In the genomic region with DNA sequence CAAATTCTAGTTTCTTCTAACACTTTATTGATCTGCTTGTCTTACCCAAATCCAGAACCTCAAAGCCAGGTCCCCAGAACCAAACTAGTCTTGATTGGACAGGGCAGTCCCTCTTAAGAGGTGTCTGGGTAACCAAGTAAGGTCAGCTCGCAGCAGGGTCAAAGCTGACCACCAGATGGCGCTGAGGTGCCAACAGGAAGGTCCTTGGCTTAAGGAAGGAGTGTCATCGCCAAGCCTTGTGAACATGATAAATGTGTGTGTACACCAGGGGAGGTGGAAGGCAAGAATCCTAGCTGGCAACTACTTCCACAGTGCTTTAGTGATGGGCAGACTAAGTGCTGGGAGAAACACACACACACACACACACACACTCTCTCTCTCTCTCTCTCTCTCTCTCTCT, we compare ENCODE assay signal across 8 mouse cellular contexts. TPM values are rescaled to one million over a fixed set of nuclear protein-coding genes. Genes with fewer than 3 reads are reported as not detected.
DNase-seq lines count a peak whose midpoint lies in the region; ATAC-seq and TF ChIP-seq lines count a peak whose summit lies in the region.

No protein-coding gene starts in this region.

- H3K9me3 ChIP-seq in hindbrain, embryonic 11.5 days (ENCODE audit: control insufficient read depth, low read length), result no peaks in the 10 kb centered on the region
- no peaks in the 10 kb centered on the region for H3K9me3 ChIP-seq in lung, postnatal 0 days (ENCODE audit: low read length)

- peaks cover 6% of the 10 kb centered on the region for H3K27me3 ChIP-seq in hindbrain, embryonic 11.5 days (ENCODE audit: control insufficient read depth, insufficient read depth, low read length)
- no peaks in the 10 kb centered on the region for H3K27me3 ChIP-seq in lung, postnatal 0 days (replicated peaks; ENCODE audit: insufficient read depth, low read length)

- peak; percentile 38; the same call in 1 of the 2 replicates for TF ChIP-seq EP300 in lung, postnatal 0 days (IDR thresholded peaks at IDR 0.05)

- 7% methylated on average over 3 of the region's 3 CpGs for WGBS in hindbrain, embryonic 11.5 days
- 3% methylated on average over 3 of the region's 3 CpGs for WGBS in lung, postnatal 0 days

- H3K4me3 ChIP-seq in hindbrain, embryonic 11.5 days (ENCODE audit: low read depth, low read length), result no peak overlapping the region
- H3K4me3 ChIP-seq in lung, postnatal 0 days (ENCODE audit: low read depth, low read length), result no peak overlapping the region

- DNase-seq in MEL-GATA-1-ER (ENCODE audit: extremely low read depth, low read depth), result peak; percentile 77
- DNase-seq in c-Kit-positive CD71-positive TER-119-negative erythroid progenitor cells, embryonic 14.5 days (ENCODE audit: low read depth), result peak; percentile 91
- DNase-seq in frontal cortex, adult 2 months (ENCODE audit: extremely low spot score in 1 of 2, low spot score in 1 of 2), result peak; percentile 81 to 95
- peak; percentile 95 for DNase-seq in hindbrain, embryonic 11.5 days (ENCODE audit: low spot score)
- peak; percentile 90 for DNase-seq in layer of hippocampus, adult 9-11 months
- DNase-seq in lung, postnatal 0 days (ENCODE audit: low spot score), result peak; percentile 95
- DNase-seq in retina, postnatal 7 days (ENCODE audit: low read depth, low spot score), result peak; percentile 77
- peak; percentile 97 for DNase-seq in thymus, postnatal 4 days

- TF ChIP-seq CTCF in lung, postnatal 0 days (IDR thresholded peaks at IDR 0.05), result peak; percentile 99

- no peak overlapping the region for H3K9ac ChIP-seq in hindbrain, embryonic 11.5 days (ENCODE audit: low read depth, low read length)
- no peak overlapping the region for H3K9ac ChIP-seq in lung, postnatal 0 days (replicated peaks; ENCODE audit: low read depth)

- H3K4me2 ChIP-seq in hindbrain, embryonic 11.5 days (replicated peaks; ENCODE audit: low read depth, low read length), result no peak overlapping the region
- peak overlapping the region; percentile 90; the same call in 1 of the 2 replicates for H3K4me2 ChIP-seq in lung, postnatal 0 days (replicated peaks; ENCODE audit: low read depth, low read length)

- H3K4me1 ChIP-seq in hindbrain, embryonic 11.5 days (replicated peaks; ENCODE audit: control insufficient read depth, insufficient read depth, low read length), result peaks cover 3% of the 10 kb centered on the region; the same call in 1 of the 2 replicates
- H3K4me1 ChIP-seq in lung, postnatal 0 days (ENCODE audit: insufficient read depth, low read depth, low read length), result peaks cover 8% of the 10 kb centered on the region

- H3K36me3 ChIP-seq in hindbrain, embryonic 11.5 days (ENCODE audit: control insufficient read depth, insufficient read depth, low read length), result no peaks in the 10 kb centered on the region
- peaks cover 32% of the 10 kb centered on the region for H3K36me3 ChIP-seq in lung, postnatal 0 days (ENCODE audit: insufficient read depth, low read length)

- H3K27ac ChIP-seq in hindbrain, embryonic 11.5 days (ENCODE audit: low read depth, low read length), result no peak overlapping the region
- H3K27ac ChIP-seq in lung, postnatal 0 days (ENCODE audit: low read length), result no peak overlapping the region

- ATAC-seq in hindbrain, embryonic 11.5 days (ENCODE audit: low FRiP score), result no peak
- ATAC-seq in lung, postnatal 0 days, result peak; percentile 32

RNA-seq across cellular contexts. Expression of a gene that starts 2.7 kb away (rescaled TPM):
- 4.6 and 5.4 TPM in 2 replicates for polyA plus RNA-seq in frontal cortex, adult 2 months (2012; rRNA removed)
- 6.6 and 7.6 TPM in 2 replicates for polyA plus RNA-seq in hindbrain, embryonic 11.5 days (2014; fragmentation: Nextera tagmentation; extraction: Ambion mirVana)
- 15.6 TPM in 2 replicates for polyA plus RNA-seq in lung, postnatal 0 days (2015; fragmentation: Nextera tagmentation; extraction: Ambion mirVana)

RNA-seq across cellular contexts. Expression of a gene that starts 23.4 kb away (rescaled TPM):
- not detected in 2 replicates for polyA plus RNA-seq in frontal cortex, adult 2 months (2012; rRNA removed)
- polyA plus RNA-seq in hindbrain, embryonic 11.5 days (2014; fragmentation: Nextera tagmentation; extraction: Ambion mirVana), result not detected in 2 replicates
- not detected in 2 replicates for polyA plus RNA-seq in lung, postnatal 0 days (2015; fragmentation: Nextera tagmentation; extraction: Ambion mirVana)
